15 mouse cellular contexts compared by ENCODE assay signal in the genomic region with DNA sequence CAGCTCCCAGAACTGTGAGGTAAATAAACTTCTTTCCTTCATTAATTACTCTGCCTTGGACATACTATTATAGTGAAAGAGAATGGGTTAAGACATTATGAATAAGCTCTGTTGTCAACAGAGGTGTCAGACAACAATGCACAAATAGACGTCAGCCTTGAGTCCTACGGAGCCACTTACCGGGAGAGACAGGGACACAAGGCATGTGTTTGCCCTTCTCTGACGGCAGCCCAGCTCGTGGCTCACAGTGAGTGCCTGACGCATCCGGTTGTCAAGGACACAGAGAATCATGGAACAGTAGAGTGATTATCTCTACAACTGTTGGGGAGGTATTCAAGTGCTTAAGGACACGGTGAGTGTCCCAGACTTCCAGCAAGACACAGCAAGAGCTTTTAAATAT. TPM values are rescaled to one million over a fixed set of nuclear protein-coding genes. Genes with fewer than 3 reads are reported as not detected.
DNase-seq lines count a peak whose midpoint lies in the region; ATAC-seq and TF ChIP-seq lines count a peak whose summit lies in the region.
"Had no signal": no experiment of that assay in that cellular context is flagged by ENCODE, and none has a peak within 500 bp of the region (broad histone marks: within the 10 kb centered on the region; RNA-seq: fewer than 3 reads in every experiment).

No protein-coding gene starts in this region.

- peak; percentile 41; the same call in 1 of the 2 replicates for ATAC-seq in heart, postnatal 0 days (ENCODE audit: insufficient read depth, low read depth)
- ATAC-seq in forebrain, embryonic 16.5 days, result peak; percentile 58
- ATAC-seq in midbrain, embryonic 14.5 days (ENCODE audit: low FRiP score, low TSS enrichment), result no peak
- no peak for ATAC-seq in kidney, embryonic 15.5 days (replicated peaks; ENCODE audit: low FRiP score)

- TF ChIP-seq CTCF in heart, postnatal 0 days (IDR thresholded peaks at IDR 0.05; ENCODE audit: low read depth), result no peak
- no peak for TF ChIP-seq CTCF in brain, embryonic 14.5 days (IDR thresholded peaks at IDR 0.05; ENCODE audit: borderline replicate concordance, extremely low read depth, insufficient read depth, insufficient read length)
- no peak for TF ChIP-seq CTCF in left cerebral cortex, adult 2 months (IDR thresholded peaks at IDR 0.05)

- TF ChIP-seq EP300 in heart, postnatal 0 days (IDR thresholded peaks at IDR 0.05; ENCODE audit: low read depth), result no peak

- no peak overlapping the region for H3K27ac ChIP-seq in heart, postnatal 0 days (ENCODE audit: low read depth)
- no peak overlapping the region for H3K27ac ChIP-seq in forebrain, embryonic 16.5 days (ENCODE audit: low read length)
- H3K27ac ChIP-seq in midbrain, embryonic 14.5 days (replicated peaks; ENCODE audit: low read depth, low read length), result no peak overlapping the region
- H3K27ac ChIP-seq in kidney, embryonic 15.5 days, result no peak overlapping the region
- no peak overlapping the region for H3K27ac ChIP-seq in left cerebral cortex, adult 2 months
- H3K27ac ChIP-seq: heart, embryonic 15.5 days had no signal

- no peak overlapping the region for H3K4me3 ChIP-seq in heart, postnatal 0 days (ENCODE audit: low read depth, low read length)
- H3K4me3 ChIP-seq in forebrain, embryonic 16.5 days (replicated peaks; ENCODE audit: low read length), result no peak overlapping the region
- H3K4me3 ChIP-seq in midbrain, embryonic 14.5 days (replicated peaks; ENCODE audit: low read depth, low read length), result no peak overlapping the region
- no peak overlapping the region for H3K4me3 ChIP-seq in kidney, embryonic 15.5 days (replicated peaks)
- no peak overlapping the region for H3K4me3 ChIP-seq in left cerebral cortex, adult 2 months
- H3K4me3 ChIP-seq: erythroblast, embryonic 14.5 days; heart, embryonic 15.5 days had no signal

- H3K9ac ChIP-seq in heart, postnatal 0 days (replicated peaks; ENCODE audit: low read depth, low read length), result no peak overlapping the region
- H3K9ac ChIP-seq in forebrain, embryonic 16.5 days (replicated peaks; ENCODE audit: low read depth, low read length), result no peak overlapping the region
- no peak overlapping the region for H3K9ac ChIP-seq in midbrain, embryonic 14.5 days (replicated peaks; ENCODE audit: low read length)
- no peak overlapping the region for H3K9ac ChIP-seq in kidney, embryonic 15.5 days
- H3K9ac ChIP-seq: heart, embryonic 15.5 days had no signal

- 50% methylated on average over 8 of the region's 8 CpGs for WGBS in heart, postnatal 0 days
- 25% methylated on average over 8 of the region's 8 CpGs for WGBS in forebrain, embryonic 16.5 days
- 32% methylated on average over 8 of the region's 8 CpGs for WGBS in midbrain, embryonic 14.5 days
- WGBS in kidney, embryonic 15.5 days, result 82% methylated on average over 8 of the region's 8 CpGs

- H3K36me3 ChIP-seq in heart, postnatal 0 days (replicated peaks; ENCODE audit: control insufficient read depth, insufficient read depth, low read length), result no peaks in the 10 kb centered on the region
- no peaks in the 10 kb centered on the region for H3K36me3 ChIP-seq in forebrain, embryonic 16.5 days (ENCODE audit: control insufficient read depth, insufficient read depth)
- 0 out of 2 replicates have a peak, but pooled peaks cover 6% of the 10 kb centered on the region for H3K36me3 ChIP-seq in midbrain, embryonic 14.5 days (ENCODE audit: control insufficient read depth, insufficient read depth, low read length)
- H3K36me3 ChIP-seq in kidney, embryonic 15.5 days, result no peaks in the 10 kb centered on the region; the same call in 1 of the 2 replicates

- no peak for TF ChIP-seq POLR2A in brain, embryonic 14.5 days (IDR thresholded peaks at IDR 0.05; ENCODE audit: borderline replicate concordance, extremely low read depth, insufficient read depth, insufficient read length, poor library complexity, severe bottlenecking)

- H3K27me3 ChIP-seq in heart, postnatal 0 days (ENCODE audit: control insufficient read depth, insufficient read depth, low read length), result no peaks in the 10 kb centered on the region
- no peaks in the 10 kb centered on the region for H3K27me3 ChIP-seq in forebrain, embryonic 16.5 days (replicated peaks; ENCODE audit: control insufficient read depth, insufficient read depth, low read length)
- H3K27me3 ChIP-seq in midbrain, embryonic 14.5 days (ENCODE audit: control insufficient read depth, insufficient read depth, low read length), result no peaks in the 10 kb centered on the region
- H3K27me3 ChIP-seq in kidney, embryonic 15.5 days, result no peaks in the 10 kb centered on the region
- H3K27me3 ChIP-seq: heart, embryonic 15.5 days had no signal

- no peaks in the 10 kb centered on the region for H3K4me1 ChIP-seq in heart, postnatal 0 days (ENCODE audit: control insufficient read depth, insufficient read depth)
- H3K4me1 ChIP-seq in forebrain, embryonic 16.5 days (replicated peaks; ENCODE audit: control insufficient read depth, insufficient read depth, low read length), result no peaks in the 10 kb centered on the region
- H3K4me1 ChIP-seq in midbrain, embryonic 14.5 days (ENCODE audit: control insufficient read depth, insufficient read depth, low read length), result no peaks in the 10 kb centered on the region
- H3K4me1 ChIP-seq in kidney, embryonic 15.5 days, result no peaks in the 10 kb centered on the region
- H3K4me1 ChIP-seq: heart, embryonic 15.5 days had no signal

- no peak overlapping the region for H3K4me2 ChIP-seq in heart, postnatal 0 days (ENCODE audit: low read depth, low read length)
- H3K4me2 ChIP-seq in forebrain, embryonic 16.5 days (ENCODE audit: low read length), result no peak overlapping the region
- no peak overlapping the region for H3K4me2 ChIP-seq in midbrain, embryonic 14.5 days (ENCODE audit: low read length)
- no peak overlapping the region for H3K4me2 ChIP-seq in kidney, embryonic 15.5 days
- H3K4me2 ChIP-seq: heart, embryonic 15.5 days; liver, embryonic 11.5 days had no signal

- no peaks in the 10 kb centered on the region for H3K9me3 ChIP-seq in heart, postnatal 0 days (replicated peaks; ENCODE audit: control insufficient read depth, low read length)
- H3K9me3 ChIP-seq in forebrain, embryonic 16.5 days (ENCODE audit: control insufficient read depth, low read length), result no peaks in the 10 kb centered on the region
- H3K9me3 ChIP-seq in midbrain, embryonic 14.5 days (ENCODE audit: control insufficient read depth, low read length), result no peaks in the 10 kb centered on the region
- H3K9me3 ChIP-seq in kidney, embryonic 15.5 days (replicated peaks), result no peaks in the 10 kb centered on the region
- H3K9me3 ChIP-seq: heart, embryonic 15.5 days had no signal

- intact Hi-C loops in heart, postnatal 25 days (cut with DNase I), result no loop called here
- intact Hi-C loops in left cerebral cortex, adult 2 months (cut with DNase I), result loop anchor here (2.0 kb wide), 1 partner anchor 58 kb away; a partner anchor contains a TSS

- peak; percentile 16 for DNase-seq in heart, postnatal 0 days (ENCODE audit: low spot score)
- DNase-seq in heart, postnatal 25 days (ENCODE audit: low spot score), result no peak
- peak; percentile 68 for DNase-seq in brain, embryonic 14.5 days (ENCODE audit: low read depth)
- DNase-seq in midbrain, embryonic 14.5 days, result peak; percentile 25
- DNase-seq in B cell, adult 2 months, result no peak
- DNase-seq in left cerebral cortex, adult 2 months (ENCODE audit: extremely low spot score in 1 of 2, low spot score in 2 of 2), result no peak
- DNase-seq: cerebellum, adult 9-11 months; kidney, adult 9 months; layer of hippocampus, postnatal 36 days; lung, postnatal 4 days had no signal

RNA-seq across cellular contexts. Expression of a gene that starts 57.8 kb away (rescaled TPM):
- total RNA-seq in heart, postnatal 0 days (2014; rRNA removed; ENCODE audit: low replicate concordance), result 37.6 and 43.9 TPM in 2 replicates
- 21.2 and 22.1 TPM in 2 replicates for polyA plus RNA-seq in heart, postnatal 0 days (2015; fragmentation: Nextera tagmentation; extraction: Ambion mirVana)
- total RNA-seq in heart, postnatal 25 days (2021), result 10 to 100 TPM; 57.3 to 57.9 TPM
- 55.4 and 75.3 TPM in 2 replicates for polyA plus RNA-seq in brain, embryonic 14.5 days (2012; rRNA removed)
- 64.6 and 71.6 TPM in 2 replicates for polyA plus RNA-seq in forebrain, embryonic 16.5 days (2015; fragmentation: Nextera tagmentation; extraction: Ambion mirVana)
- polyA plus RNA-seq in midbrain, embryonic 14.5 days (2014; fragmentation: Nextera tagmentation; extraction: Ambion mirVana), result 52.8 and 64.8 TPM in 2 replicates
- polyA plus RNA-seq in kidney, embryonic 15.5 days (2015; fragmentation: Nextera tagmentation; extraction: Ambion mirVana), result 29.6 and 33.7 TPM in 2 replicates
- total RNA-seq in left cerebral cortex, adult 2 months (2021), result 10 to 100 TPM; 65.6 to 66.7 TPM

Comparison
In these comparisons a context has a peak if more than half of its experiments do, and no peak if none do; other contexts are left out.
1. DNase-seq: peak in heart, postnatal 0 days (single experiment), brain, embryonic 14.5 days (single experiment) and midbrain, embryonic 14.5 days (single experiment); none in heart, postnatal 25 days (single experiment), B cell, adult 2 months (0 of 2) and left cerebral cortex, adult 2 months (0 of 2).
2. ATAC-seq: peak in heart, postnatal 0 days (single experiment) and forebrain, embryonic 16.5 days (single experiment); none in midbrain, embryonic 14.5 days (single experiment) and kidney, embryonic 15.5 days (single experiment).